Mouse (Mus musculus): Measurements from ENCODE around the gene Cxxc4. TPM values are rescaled to one million over a fixed set of nuclear protein-coding genes. Genes with fewer than 3 reads are reported as not detected.
"Not testable (repeated sequence)": the region's sequence is repeated elsewhere in the genome, so short reads cannot be mapped to it uniquely, and the experiment has no call there.

Gene Cxxc4
- total RNA-seq (2022) = under 1 TPM; 0.24 to 0.54 (median 0.36) TPM

DNA sequence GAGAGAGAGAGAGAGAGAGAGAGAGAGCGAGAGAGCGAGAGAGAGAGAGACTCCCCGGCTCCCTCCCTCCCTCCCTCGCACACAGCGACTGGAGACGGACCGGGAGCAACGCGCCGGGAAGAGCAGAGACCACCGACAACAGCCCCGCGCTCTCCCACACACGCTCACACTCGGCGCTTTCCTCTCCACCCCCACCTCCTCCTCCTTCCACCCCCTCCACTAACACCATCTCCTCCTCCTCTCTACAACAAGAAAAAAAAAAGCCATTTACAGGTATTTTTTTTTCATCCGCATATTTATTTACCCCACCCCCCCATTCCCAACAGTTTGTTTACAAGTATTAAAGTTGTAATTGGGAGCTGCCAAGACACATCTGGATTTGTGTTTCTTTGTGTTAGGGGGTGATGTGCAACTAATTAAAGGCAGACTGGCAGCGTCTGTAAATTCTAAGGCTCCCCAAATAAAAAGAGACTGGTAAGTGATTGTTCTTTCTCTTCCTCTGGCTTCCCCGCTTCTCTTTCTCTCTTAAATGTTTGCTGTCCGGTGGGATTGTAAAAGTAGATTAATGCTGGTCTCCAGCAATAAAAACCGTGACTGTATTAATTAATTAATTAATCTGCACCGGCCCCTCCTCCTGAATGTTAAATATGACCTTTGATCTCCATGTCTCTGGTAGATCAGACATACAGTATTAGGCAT is at the start of gene Cxxc4:
Gene Cxxc4 (plus strand): TSS at position 71 of the 699 bp plus-strand sequence.
- no peak for DNase-seq (ENCODE audit: low spot score in 2 of 2)

DNA sequence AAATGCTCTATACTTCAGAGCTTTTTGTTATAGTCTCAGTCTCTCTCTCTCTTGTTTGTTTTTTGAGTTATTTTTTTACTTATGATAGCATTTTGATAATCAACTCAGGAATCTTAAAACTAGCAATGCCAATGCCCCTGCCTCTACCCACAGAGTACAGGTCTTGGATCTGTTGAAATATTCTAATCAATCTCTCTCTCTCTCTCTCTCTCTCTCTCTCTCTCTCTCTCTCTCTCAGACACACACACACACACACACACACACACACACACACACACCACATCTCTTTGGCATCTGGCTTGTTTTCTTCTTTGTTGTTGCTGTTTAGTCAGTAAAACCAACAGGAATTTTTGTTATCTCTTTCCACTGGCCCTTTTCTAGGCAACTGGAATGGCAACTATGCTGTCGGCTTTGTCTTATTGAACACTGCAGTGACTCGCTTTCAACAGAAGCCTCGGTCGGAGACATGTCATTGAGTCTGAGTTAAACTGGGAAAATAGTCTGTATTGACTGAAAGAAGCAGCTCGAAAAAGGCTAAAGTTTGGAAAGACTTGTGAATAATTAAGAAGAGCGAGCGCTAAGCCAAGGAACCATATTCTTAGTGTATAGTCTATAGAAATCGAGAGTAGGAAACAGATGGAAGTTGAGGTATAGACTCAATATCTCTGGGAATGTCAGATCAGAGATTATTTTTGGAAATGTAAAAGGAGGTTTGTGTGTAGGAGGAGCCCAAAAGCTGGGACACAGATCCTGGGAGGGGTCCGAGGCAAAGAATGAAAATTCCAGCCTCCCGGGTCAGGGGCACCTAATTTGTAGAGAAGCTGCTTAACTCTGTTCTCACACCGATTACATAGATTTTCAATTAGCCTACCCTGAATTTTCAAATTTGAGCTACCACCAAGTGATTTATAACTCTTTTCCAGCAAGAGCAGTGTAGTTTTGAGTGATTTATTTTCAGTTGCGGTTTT is 47.0 kb upstream of the Cxxc4 start:
- no peak for DNase-seq (ENCODE audit: low spot score in 2 of 2)

DNA sequence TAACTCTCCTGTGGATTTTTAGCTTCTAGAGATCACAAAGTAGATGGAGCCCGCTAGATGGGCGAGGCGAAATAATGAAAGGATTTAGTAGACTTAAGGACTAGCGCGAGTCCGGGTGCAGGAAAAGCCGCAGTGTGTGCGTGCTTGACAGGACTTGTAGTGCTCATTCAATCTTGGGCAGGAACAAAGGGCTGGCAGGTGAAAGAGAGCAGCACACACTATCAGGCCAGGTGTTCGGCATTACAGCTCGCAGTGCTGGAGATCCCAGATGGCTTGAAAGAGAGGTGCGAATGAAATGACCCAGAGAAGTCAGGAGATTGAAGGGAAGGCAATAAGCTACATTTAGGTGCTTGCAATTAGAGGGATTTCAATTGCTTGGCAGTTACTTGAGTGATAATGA is 46.2 kb upstream of the Cxxc4 start:
- DNase-seq (ENCODE audit: low spot score in 2 of 2) = no peak

DNA sequence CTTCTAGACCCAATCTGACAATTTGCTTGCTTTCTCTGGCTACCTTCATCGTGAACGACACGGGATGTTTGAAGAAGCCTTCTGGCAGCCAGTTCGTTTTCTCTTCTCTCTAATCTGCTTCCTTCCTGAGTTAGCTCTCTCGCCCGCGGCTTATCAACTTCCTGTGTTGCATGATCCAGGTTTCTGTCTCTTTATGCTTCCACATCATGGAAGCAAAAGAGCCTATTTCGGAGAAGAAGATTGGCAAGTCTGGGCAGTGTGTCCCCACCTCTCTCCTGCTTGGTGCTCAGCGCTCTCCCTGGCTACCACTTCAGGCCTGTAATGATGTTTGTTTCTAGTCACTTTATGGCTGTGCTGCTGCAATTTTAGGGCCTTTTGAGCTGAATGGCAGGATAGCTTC is 36.4 kb upstream of the Cxxc4 start:
- no peak for DNase-seq (ENCODE audit: low spot score in 2 of 2)

DNA sequence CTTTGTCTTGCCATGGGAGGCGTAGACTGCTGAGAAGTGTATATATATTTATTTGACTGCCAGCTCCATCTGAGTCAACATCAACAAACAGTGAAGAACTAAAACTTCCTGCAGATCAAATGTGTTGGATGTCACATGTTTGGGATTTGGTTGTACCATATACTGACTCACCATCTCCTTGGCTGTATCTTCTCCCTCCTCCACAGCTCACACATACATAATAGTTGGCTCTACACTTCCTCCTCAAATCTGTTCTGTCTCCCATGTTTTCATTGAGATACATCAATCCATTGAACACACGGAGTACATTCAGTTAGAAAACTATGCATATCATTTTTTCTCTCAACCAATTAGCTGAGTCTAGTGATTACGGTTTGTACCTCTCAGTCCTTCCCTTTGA is 29.7 kb upstream of the Cxxc4 start:
- DNase-seq (ENCODE audit: low spot score in 2 of 2) = no peak

DNA sequence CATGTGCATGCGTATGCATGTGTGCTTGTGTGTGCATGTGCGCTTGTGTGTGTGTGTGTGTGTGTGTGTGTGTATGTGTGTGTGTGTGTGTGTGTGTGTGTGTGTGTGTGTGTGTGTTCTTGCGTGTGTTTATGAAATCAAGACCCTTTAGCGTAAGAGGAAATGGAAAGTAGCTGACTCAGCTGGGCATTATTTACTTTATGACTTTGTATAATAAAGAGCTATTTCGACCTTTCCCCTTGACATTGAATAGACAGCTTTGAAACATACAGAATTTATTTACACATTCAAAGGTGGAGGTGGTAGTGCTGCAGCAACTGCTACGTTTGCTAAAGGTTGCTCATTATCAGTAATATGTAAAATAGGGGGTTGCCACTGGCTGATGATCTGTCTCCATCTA is 25.3 kb upstream of the Cxxc4 start:
- no peak for DNase-seq (ENCODE audit: low spot score in 2 of 2)

DNA sequence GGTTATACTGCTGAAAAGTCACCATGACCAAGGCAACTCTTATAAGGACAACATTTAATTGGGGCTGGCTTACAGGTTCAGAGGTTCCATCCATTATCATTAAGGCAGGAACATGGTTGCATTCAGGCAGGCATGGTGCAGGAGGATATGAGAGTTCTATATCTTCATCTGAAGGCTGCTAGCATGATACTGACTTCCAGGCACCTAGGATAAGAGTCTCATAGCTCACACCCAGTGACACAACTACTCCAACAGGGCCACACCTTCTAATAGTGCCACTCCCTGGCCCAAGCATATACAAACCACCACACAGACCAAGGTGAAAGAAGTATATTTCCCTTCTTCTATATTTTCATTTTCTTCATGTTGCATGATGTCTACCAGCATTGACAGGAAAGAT is 16.4 kb upstream of the Cxxc4 start:
- not testable (repeated sequence) for DNase-seq (ENCODE audit: low spot score in 2 of 2)

DNA sequence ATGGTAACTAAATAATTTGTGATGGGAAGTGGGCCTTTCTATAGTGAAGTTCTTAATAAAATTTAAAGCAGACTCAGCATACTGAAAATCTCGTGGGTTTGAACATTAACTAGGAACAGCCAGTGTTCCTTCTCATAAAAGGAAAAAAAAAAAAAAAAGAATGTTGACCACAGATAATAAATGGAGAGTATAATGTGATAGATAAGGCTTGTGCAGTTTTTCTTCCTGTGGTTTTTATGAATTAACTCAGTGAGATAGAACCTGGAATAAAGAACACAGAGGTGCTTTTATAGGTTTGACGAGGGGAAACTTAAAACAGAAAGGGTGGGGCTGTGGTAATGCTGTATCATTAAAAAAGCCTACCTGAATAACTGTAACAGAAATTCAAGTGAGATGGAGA is 15.3 kb upstream of the Cxxc4 start:
- no peak for DNase-seq (ENCODE audit: low spot score in 2 of 2)

DNA sequence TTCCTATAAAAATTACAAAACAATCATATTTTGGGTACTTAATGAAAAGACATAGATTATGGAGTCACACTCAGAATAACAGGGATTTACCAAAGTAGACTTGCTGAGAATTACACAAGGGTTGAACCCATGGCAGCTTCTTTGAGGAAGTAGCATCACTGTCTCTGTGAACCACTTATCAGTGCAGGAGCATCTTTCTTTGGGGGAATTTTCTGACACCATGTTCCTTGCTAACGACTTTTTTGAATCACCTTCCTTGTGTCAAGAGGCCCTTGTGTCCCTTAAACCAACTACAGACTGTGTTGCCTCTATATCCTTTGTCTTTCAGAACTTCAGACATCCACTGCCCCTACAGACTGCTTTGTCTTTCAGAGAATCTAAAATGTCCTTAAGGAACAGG is 13.7 kb upstream of the Cxxc4 start:
- DNase-seq (ENCODE audit: low spot score in 2 of 2) = no peak

DNA sequence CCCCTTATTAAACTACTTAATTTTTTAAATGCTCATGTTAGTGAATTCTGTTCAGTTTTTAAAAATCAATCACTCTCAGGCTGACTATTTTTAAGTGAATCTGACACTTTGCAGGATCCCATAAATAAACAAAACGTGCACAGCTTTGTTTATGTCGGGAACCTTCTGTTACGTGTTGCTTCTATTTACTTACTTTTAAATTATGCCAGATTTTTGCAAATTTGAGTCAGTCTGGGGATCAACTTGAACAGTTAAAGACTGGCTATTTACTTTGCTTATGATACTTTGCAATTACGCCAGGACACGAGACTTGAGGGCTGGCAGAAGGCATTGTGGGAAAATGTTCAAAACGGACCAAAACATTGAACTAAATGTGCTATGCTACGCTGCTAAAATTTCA is 12.3 kb upstream of the Cxxc4 start:
- DNase-seq (ENCODE audit: low spot score in 2 of 2) = no peak

DNA sequence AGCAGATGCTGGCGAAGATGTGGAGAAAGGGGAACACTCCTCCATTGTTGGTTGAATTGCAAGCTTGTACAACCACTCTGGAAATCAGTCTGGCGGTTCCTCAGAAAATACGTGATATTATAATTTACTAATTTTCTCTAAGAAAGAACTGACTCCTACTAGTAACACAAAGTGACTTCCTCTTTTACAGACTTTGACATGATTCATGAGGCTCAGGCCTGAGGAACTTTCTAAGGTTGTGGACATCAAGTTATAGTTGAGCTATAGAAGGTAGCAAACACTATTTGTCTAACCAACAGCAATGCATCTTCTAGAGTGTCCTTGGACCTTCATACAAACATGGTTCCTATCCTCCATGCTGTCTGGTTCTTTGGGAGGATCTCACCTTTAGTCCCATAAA is 10.4 kb upstream of the Cxxc4 start:
- no peak for DNase-seq (ENCODE audit: low spot score in 2 of 2)

DNA sequence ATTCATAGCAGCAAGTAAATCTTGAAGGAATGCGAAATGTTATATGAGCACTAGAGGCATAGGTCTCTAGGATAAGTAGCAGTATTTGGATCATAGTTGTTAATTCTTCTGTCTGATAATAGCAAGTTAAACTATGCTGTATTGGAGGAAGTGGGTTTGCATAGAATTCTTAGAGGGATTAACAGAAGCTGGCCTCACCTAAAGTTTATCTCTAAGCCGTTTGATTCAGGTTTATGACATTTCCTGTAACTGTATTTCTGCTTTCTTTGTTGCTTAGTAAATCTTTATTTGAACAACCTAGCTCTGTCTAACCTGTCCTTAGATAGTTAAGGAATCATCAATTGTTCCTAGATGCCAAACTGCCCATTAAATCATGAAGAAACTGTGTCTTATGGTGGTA is 3.5 kb upstream of the Cxxc4 start:
- no peak for DNase-seq (ENCODE audit: low spot score in 2 of 2)

DNA sequence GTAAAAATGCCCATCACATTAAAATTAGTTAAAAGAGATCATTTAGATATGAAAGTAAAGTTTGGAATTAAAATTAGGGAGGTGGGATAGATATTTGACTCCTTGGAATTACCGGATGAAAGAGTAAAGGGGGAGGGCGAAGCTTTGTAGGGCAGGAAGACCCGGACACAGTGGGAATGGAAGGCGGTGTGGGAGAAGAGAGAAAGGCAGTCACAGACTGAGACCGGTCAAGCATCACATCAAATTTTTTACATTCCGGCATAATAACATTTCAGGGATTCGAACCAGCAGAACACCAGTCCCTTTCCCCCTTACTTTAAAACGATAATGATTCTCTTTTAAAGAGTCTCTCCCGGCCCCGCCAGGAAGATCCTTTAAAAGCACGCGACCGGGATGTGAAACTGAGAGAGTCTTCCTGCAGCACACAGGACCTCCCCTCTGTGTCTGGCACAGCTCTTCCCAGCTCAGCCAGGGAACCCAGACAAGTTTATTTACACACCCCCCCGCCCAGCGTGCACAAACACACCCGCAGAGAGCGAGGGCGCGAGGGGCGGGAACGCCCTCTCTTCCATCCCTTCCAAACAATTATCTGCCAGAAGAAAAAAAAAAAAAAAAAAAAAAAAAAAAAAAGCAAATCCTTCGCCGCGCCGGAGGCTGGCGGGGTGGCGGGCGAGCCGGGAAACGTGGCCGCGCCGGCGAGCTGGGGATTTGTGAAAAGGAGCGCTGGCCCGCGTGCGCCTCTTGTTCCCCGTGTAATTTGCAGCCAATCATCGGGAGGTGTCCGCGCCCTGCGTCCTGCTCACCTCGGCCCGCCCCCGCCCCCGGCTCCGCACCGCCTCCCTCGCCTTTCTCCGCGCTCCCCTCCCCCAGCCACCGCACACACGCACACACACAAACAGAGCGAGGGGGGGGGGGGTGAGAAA is 532 bp upstream of the Cxxc4 start:
- DNase-seq (ENCODE audit: low spot score in 2 of 2) = peak in 1 of 2 experiments; percentile 47

DNA sequence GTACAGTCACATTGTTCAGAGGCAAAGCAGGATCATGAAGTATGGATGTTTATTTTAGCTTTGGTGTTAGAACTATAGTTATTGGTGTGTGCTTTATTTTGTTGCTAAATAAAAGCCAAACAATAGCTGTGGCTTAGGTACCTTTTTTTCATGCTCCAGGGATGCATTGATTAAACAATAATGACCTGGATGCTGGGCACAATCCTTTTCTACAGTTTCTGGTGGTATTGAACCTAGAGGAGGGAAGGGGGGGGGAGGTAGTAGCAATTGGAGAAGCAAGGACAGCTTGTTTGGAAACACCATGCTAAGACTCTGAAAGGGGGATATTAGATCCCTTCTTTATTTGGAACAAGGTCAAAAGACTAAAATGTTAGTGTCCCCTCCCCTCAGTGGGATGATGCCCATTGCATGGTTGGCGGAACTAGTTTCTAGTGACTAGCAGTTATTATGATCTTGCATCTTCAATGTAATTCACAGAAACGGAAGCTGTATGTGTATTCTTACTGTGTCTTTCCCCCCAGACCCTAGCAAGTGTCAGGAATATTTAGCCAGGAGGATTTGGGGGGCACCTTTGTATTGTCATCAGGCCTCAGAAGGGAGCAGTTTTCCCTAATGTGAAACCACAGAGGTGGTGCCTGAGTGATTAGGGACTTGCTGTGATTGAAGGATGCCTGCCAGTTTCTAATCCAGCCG is 975 bp downstream of the Cxxc4 start:
- DNase-seq (ENCODE audit: low spot score in 2 of 2) = no peak

DNA sequence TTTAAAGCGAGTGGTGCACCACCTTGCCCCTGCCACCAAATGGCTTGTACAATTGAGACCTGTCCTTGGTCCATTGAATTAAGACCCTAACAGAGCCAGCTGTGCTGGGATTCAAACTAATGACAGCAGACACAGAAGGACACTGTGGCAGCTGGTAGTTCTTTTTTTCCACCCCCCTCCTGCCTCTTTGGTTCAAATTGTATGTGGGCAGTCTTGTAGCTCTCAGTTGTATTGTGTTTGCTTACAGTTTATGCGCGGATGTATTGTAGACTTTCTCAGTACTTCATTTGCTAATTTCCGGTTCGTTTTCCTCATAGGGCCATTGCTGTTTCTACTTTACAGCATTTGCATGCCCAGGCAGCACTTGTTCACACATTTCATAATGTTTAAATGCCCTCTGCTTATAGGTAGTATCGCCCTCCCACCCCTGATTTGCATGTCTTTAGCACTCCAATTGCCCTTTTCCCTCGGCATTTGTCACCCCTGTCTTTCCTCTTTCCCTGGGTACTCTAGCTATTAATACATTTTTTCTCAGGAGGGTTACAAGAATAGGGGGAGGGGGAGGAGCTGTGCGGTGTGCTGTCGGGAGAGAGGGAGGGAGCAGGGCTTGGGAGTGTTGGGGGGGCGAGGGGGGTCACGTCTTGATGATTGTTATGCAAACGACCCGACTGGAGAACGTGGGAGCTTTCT is 2.5 kb downstream of the Cxxc4 start:
- no peak for DNase-seq (ENCODE audit: low spot score in 2 of 2)

DNA sequence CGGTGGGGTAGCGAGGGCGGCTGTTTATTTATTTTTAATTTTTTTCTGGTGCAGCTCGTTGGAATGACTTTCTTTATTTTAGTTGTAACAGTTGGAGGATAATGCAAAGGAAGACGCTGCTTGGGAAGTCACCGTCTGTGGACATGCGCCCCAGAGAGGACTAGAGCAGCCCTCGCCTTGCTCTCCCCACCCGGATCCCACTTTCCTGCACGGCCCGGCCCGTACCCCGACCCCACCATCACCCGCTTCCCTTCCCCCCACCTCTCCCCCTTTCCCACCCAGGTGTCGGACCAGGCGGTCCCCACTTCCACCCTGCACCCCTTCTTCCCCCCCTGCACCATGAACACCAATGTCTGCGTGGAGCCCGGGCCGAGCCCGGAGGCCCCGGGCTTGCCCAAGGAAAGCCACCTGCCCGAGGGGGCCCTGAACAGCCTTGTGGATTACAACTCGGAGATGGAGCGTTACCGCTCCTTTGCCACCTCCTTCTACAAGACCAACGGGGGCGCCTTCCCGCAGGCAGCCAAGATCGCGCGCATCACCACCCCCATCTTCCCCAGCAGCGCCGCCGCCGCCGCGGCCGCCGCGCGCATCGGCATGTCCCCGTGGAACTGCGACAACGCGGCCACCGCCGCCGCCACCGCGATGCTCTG is 3.2 kb downstream of the Cxxc4 start:
- DNase-seq (ENCODE audit: low spot score in 2 of 2) = peak in 1 of 2 experiments; percentile 6

DNA sequence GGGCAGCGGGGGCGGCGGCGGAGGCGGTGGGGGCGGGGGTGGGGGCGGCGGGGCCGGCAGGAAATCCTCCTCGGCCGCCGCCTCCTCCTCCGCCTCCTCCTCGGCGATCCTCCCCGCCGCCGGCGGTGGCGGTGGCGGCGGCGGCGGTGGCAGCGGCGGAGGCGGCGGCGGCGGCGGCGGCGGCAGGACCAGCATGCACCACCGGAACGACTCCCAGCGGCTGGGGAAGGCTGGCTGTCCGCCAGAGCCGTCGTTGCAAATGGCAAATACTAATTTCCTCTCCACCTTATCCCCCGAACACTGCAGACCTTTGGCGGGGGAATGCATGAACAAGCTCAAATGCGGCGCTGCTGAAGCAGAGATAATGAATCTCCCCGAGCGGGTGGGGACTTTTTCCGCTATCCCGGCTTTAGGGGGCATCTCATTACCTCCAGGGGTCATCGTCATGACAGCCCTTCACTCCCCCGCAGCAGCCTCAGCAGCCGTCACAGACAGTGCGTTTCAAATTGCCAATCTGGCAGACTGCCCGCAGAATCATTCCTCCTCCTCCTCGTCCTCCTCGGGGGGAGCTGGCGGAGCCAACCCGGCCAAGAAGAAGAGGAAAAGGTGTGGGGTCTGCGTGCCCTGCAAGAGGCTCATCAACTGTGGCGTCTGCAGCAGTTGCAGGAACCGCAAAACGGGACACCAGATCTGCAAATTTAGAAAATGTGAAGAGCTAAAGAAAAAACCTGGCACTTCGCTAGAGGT is 3.9 kb downstream of the Cxxc4 start:
- DNase-seq (ENCODE audit: low spot score in 2 of 2) = peak in 1 of 2 experiments; percentile 14

DNA sequence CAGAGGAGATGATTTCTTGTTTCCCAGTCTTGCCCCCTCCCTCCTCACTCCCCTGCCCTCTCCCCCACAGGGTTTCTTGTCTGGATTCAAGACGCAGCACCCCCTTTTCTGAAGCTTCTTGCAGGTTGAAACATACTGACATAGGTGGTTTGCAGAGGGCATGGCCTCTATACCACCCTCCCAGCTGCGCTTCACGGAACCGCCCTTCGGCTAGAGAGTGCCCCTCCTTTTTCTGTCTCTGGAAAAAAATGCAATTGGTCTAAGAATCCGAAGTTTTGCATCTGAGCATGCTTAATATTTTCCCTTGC is 4.4 kb downstream of the Cxxc4 start:
- DNase-seq (ENCODE audit: low spot score in 2 of 2) = no peak

DNA sequence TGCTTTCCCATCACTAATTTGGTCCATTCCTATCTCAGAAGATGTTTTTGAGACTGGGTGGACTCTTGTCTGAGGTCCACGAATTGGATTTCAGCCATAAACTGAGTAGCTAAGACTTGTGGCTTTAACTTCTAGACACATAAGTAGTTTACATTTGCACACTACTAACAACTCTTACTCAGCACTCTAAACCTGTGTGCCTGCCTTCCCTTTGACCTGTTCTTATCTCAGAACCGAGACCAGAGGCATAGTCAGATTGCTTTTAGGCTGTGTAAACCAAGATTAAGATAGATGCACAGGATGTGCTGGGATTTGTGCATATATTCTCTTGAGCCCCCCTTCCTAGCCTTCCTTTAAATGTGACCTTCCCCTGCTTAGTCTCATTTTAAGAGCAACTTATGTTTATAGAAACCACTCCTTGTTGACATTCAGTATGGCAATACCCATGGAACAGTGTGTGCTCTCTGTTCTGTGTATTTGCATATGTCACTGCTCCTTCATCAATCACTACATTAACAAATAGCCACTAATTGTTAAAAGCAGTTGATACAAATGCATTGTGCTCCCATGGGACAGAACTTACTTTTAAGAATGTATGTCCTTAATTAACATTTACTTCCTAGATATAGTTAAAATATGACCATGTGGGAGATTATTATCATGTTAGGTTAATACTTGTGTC is 7.0 kb downstream of the Cxxc4 start:
- DNase-seq (ENCODE audit: low spot score in 2 of 2) = no peak
